Mouse (Mus musculus) kidney, postnatal 0 days (tissue): Measurements from ENCODE around the gene Gm42957. TPM values are rescaled to one million over a fixed set of nuclear protein-coding genes. Genes with fewer than 3 reads are reported as not detected.

Experiments
- ATAC-seq: fragments of 200-750 bp; cut with Nextera tagmentation; replicated peaks from 2 replicates; pipeline ENCODE4 v1.8.0; 2017; ENCODE audit warnings: low read depth, moderate number of reproducible peaks, moderate TSS enrichment, moderate library complexity; ENCODE audit not compliant: low FRiP score
- DNase-seq: peaks from one replicate; pipeline ENCODE4 v3.0.0-alpha.2; 2016; ENCODE audit warnings: low spot score
- H3K27ac ChIP-seq: fragments of 300-500 bp; sonication (generic); 2 replicates; pipeline ENCODE4 v1.5.1; 2014; ENCODE audit warnings: mild to moderate bottlenecking
- H3K27me3 ChIP-seq: fragments of 300-500 bp; sonication (generic); 2 replicates; pipeline ENCODE4 v1.6.1; 2014; ENCODE audit warnings: low read length, mixed read lengths; ENCODE audit not compliant: insufficient read depth
- H3K36me3 ChIP-seq: fragments of 300-500 bp; sonication (generic); 2 replicates; pipeline ENCODE4 v1.6.1; 2014; ENCODE audit warnings: low read length, mixed read lengths; ENCODE audit not compliant: insufficient read depth
- H3K4me1 ChIP-seq: fragments of 300-500 bp; sonication (generic); replicated peaks from 2 replicates; pipeline ENCODE4 v1.6.1; 2014; ENCODE audit warnings: antibody characterized with exemption, low read length, mixed read lengths; ENCODE audit not compliant: insufficient read depth
- H3K4me2 ChIP-seq: fragments of 300-500 bp; sonication (generic); 2 replicates; pipeline ENCODE4 v1.6.1; 2014; ENCODE audit warnings: mild to moderate bottlenecking, low read length, moderate library complexity, mixed read lengths
- H3K4me3 ChIP-seq: fragments of 300-500 bp; sonication (generic); replicated peaks from 2 replicates; pipeline ENCODE4 v1.5.1; 2014; ENCODE audit warnings: low read depth, low read length
- H3K9ac ChIP-seq: fragments of 300-500 bp; sonication (generic); 2 replicates; pipeline ENCODE4 v1.6.1; 2014; ENCODE audit warnings: low read depth, low read length
- H3K9me3 ChIP-seq: fragments of 300-500 bp; sonication (generic); replicated peaks from 2 replicates; pipeline ENCODE4 v1.6.1; 2016; ENCODE audit warnings: low read length, inconsistent platforms, mixed read lengths
- CTCF ChIP-seq: IDR thresholded peaks from 2 replicates; pipeline ENCODE4 v1.5.1; 2016; ENCODE audit warnings: antibody characterized with exemption, low read depth, mild to moderate bottlenecking, moderate library complexity
- WGBS: fragments of 180-500 bp; shearing (Covaris S2); extraction: QIAGEN DNeasy Blood & Tissue Kit; methylation state at CpG from one replicate; pipeline ENCODE4 v1.1.7; 2014; 5-methylcytosine and 5-hydroxymethylcytosine counted together
- polyA plus RNA-seq: library from polyadenylated mRNA; unstranded; fragments of >200 nt; fragmentation: Nextera tagmentation; extraction: Ambion mirVana; gene quantifications from 2 replicates; pipeline ENCODE4 v1.2.1, GENCODE M21; 2015

Gm42957 gene
- polyA plus RNA-seq, 1 experiment from 2014 or later: not detected

DNA sequence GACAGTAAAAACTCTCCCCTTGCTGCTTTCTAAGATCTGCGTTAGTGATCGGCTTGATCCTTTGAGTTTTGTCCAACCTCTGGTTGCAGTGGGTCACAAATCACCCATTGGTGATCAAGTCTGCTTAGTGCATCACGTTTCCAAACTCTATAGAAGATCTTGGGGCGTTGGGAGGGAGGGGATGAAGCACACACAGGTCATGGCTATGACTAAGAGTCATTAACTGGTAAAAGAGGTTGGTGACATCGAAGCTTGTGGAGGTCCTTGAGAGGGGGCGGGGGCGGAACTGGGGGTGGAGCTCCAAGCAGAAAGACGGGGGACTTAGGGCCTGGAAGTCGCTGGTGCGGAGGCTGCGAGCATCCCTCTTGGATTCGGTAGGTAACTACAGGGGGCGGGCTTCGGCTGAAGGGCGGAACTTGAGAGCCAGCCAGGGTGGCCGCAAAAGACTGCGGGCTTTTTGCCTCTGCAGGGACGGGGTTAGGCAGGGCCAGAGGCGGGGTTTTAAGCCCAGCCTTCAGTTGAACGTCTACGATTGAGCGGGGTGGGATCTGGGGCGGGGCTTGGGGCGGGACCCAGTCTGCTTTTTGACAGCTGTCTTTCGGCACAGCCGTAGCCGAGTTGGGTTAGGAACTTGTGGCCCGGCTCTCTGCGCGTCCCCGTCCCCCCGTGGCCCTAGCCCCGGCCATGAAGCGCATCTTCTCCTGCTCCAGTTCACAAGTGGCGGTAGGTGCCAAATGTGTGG lies 34.6 kb downstream of the Gm42957 start, which contains the start of gene Ankrd35:
Gene Ankrd35 (plus strand): TSS at position 405 of the 742 bp plus-strand sequence.
- peak within 1 kb of the TSS; percentile 80 for H3K4me2 ChIP-seq
- no peaks in the 10 kb centered on the region for H3K4me1 ChIP-seq
- no peak within 1 kb of the TSS for H3K9ac ChIP-seq
- no peaks in the 10 kb centered on the region for H3K9me3 ChIP-seq
- H3K4me3 ChIP-seq: peak within 1 kb of the TSS; percentile 36
- H3K27me3 ChIP-seq: no peaks in the 10 kb centered on the region
- peak; percentile 52 for TF ChIP-seq CTCF
- WGBS: 5% methylated on average over 35 of the region's 35 CpGs
- H3K36me3 ChIP-seq: no peaks in the 10 kb centered on the region
- ATAC-seq (peak; percentile 93), DNase-seq (peak; percentile 96)
- H3K27ac ChIP-seq: no peak within 1 kb of the TSS

GRCm38 (mm10) chr3:96671519-96671918 lies 36.2 kb downstream of the Gm42957 start:
- 92% methylated on average over 5 of the region's 5 CpGs for WGBS
- H3K9me3 ChIP-seq: no peaks in the 10 kb centered on the region
- DNase-seq (no peak), ATAC-seq (no peak)
- no peak for TF ChIP-seq CTCF
- no peak overlapping the region for H3K9ac ChIP-seq
- H3K27ac ChIP-seq: no peak overlapping the region
- H3K4me1 ChIP-seq: no peaks in the 10 kb centered on the region
- H3K4me3 ChIP-seq: no peak overlapping the region
- H3K36me3 ChIP-seq: no peaks in the 10 kb centered on the region
- H3K4me2 ChIP-seq: no peak overlapping the region
- H3K27me3 ChIP-seq: no peaks in the 10 kb centered on the region

GRCm38 (mm10) chr3:96673514-96673913 lies 38.2 kb downstream of the Gm42957 start:
- DNase-seq (no peak), ATAC-seq (no peak)
- H3K36me3 ChIP-seq: no peaks in the 10 kb centered on the region
- H3K27me3 ChIP-seq: no peaks in the 10 kb centered on the region
- no peak for TF ChIP-seq CTCF
- H3K4me2 ChIP-seq: no peak overlapping the region
- 62% methylated on average over 4 of the region's 4 CpGs for WGBS
- no peaks in the 10 kb centered on the region for H3K4me1 ChIP-seq
- no peaks in the 10 kb centered on the region for H3K9me3 ChIP-seq
- no peak overlapping the region for H3K4me3 ChIP-seq
- no peak overlapping the region for H3K27ac ChIP-seq
- no peak overlapping the region for H3K9ac ChIP-seq

GRCm38 (mm10) chr3:96674442-96674841 lies 39.2 kb downstream of the Gm42957 start:
- Histone ChIP-seq H3K4me1 (no peaks in the 10 kb centered on the region), H3K36me3 (no peaks in the 10 kb centered on the region), H3K27me3 (no peaks in the 10 kb centered on the region), H3K4me2 (0 out of 2 replicates have a peak overlapping the region, but pooled peaks have one; percentile 18), H3K27ac (peak overlapping the region; percentile 25; the same call in 1 of the 2 replicates), H3K9me3 (no peaks in the 10 kb centered on the region), H3K4me3 (no peak overlapping the region), H3K9ac (no peak overlapping the region)
- whole genome bisulfite sequencing: 17% methylated on average over 8 of the region's 8 CpGs
- no peak for TF ChIP-seq CTCF
- ATAC-seq (peak; percentile 37), DNase-seq (peak; percentile 90)

GRCm38 (mm10) chr3:96675171-96675570 lies 39.9 kb downstream of the Gm42957 start:
- H3K4me3 ChIP-seq: no peak overlapping the region
- H3K36me3 ChIP-seq: no peaks in the 10 kb centered on the region
- no peaks in the 10 kb centered on the region for H3K9me3 ChIP-seq
- no peaks in the 10 kb centered on the region for H3K27me3 ChIP-seq
- H3K27ac ChIP-seq: no peak overlapping the region
- DNase-seq (peak; percentile 52), ATAC-seq (no peak)
- WGBS: 59% methylated on average over 3 of the region's 3 CpGs
- TF ChIP-seq CTCF: no peak
- H3K4me2 ChIP-seq: no peak overlapping the region
- no peak overlapping the region for H3K9ac ChIP-seq
- no peaks in the 10 kb centered on the region for H3K4me1 ChIP-seq

DNA sequence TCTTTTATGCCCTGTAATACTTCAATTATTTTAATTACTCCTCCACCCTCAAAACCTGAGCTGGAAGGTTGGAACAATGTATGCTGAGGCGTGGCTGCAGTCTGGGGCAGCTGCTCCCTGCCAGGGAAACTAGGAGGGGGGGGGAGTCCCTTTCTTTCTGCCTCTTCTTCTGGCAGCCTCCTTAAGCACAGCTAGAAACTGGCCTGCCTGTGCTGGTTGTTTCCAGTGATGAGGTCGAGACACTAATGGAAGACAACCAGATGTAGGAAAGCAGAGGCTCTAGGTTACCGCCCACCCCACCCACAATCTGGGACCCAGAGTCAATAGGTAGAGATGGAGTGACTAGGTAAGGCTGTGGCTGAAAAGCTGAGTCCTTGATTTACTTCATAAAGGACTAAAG lies 40.4 kb downstream of the Gm42957 start:
- DNase-seq (no peak), ATAC-seq (no peak)
- Histone ChIP-seq H3K9ac (no peak overlapping the region), H3K9me3 (no peaks in the 10 kb centered on the region), H3K27me3 (no peaks in the 10 kb centered on the region), H3K4me2 (no peak overlapping the region), H3K36me3 (no peaks in the 10 kb centered on the region), H3K4me1 (no peaks in the 10 kb centered on the region), H3K4me3 (no peak overlapping the region), H3K27ac (0 out of 2 replicates have a peak overlapping the region, but pooled peaks have one; percentile 22)
- no peak for TF ChIP-seq CTCF
- 37% methylated on average over 3 of the region's 3 CpGs for WGBS
